Mouse (Mus musculus) kidney, postnatal 0 days (tissue): ENCODE data around the gene Olfr683. TPM values are rescaled to one million over a fixed set of nuclear protein-coding genes. Genes with fewer than 3 reads are reported as not detected.
"Not testable (repeated sequence)": the region's sequence is repeated elsewhere in the genome, so short reads cannot be mapped to it uniquely, and the experiment has no call there.

Experiments used
- ATAC-seq: fragments of 200-750 bp; cut with Nextera tagmentation; replicated peaks from 2 replicates; pipeline ENCODE4 v1.8.0; 2017; ENCODE audit warnings: low read depth, moderate number of reproducible peaks, moderate TSS enrichment, moderate library complexity; ENCODE audit not compliant: low FRiP score
- DNase-seq: peaks from one replicate; pipeline ENCODE4 v3.0.0-alpha.2; 2016; ENCODE audit warnings: low spot score
- H3K27ac ChIP-seq: fragments of 300-500 bp; sonication (generic); 2 replicates; pipeline ENCODE4 v1.5.1; 2014; ENCODE audit warnings: mild to moderate bottlenecking
- H3K27me3 ChIP-seq: fragments of 300-500 bp; sonication (generic); 2 replicates; pipeline ENCODE4 v1.6.1; 2014; ENCODE audit warnings: low read length, mixed read lengths; ENCODE audit not compliant: insufficient read depth
- H3K36me3 ChIP-seq: fragments of 300-500 bp; sonication (generic); 2 replicates; pipeline ENCODE4 v1.6.1; 2014; ENCODE audit warnings: low read length, mixed read lengths; ENCODE audit not compliant: insufficient read depth
- H3K4me1 ChIP-seq: fragments of 300-500 bp; sonication (generic); replicated peaks from 2 replicates; pipeline ENCODE4 v1.6.1; 2014; ENCODE audit warnings: antibody characterized with exemption, low read length, mixed read lengths; ENCODE audit not compliant: insufficient read depth
- H3K4me2 ChIP-seq: fragments of 300-500 bp; sonication (generic); 2 replicates; pipeline ENCODE4 v1.6.1; 2014; ENCODE audit warnings: mild to moderate bottlenecking, low read length, moderate library complexity, mixed read lengths
- H3K4me3 ChIP-seq: fragments of 300-500 bp; sonication (generic); replicated peaks from 2 replicates; pipeline ENCODE4 v1.5.1; 2014; ENCODE audit warnings: low read depth, low read length
- H3K9ac ChIP-seq: fragments of 300-500 bp; sonication (generic); 2 replicates; pipeline ENCODE4 v1.6.1; 2014; ENCODE audit warnings: low read depth, low read length
- H3K9me3 ChIP-seq: fragments of 300-500 bp; sonication (generic); replicated peaks from 2 replicates; pipeline ENCODE4 v1.6.1; 2016; ENCODE audit warnings: low read length, inconsistent platforms, mixed read lengths
- CTCF ChIP-seq: IDR thresholded peaks from 2 replicates; pipeline ENCODE4 v1.5.1; 2016; ENCODE audit warnings: antibody characterized with exemption, low read depth, mild to moderate bottlenecking, moderate library complexity
- WGBS: fragments of 180-500 bp; shearing (Covaris S2); extraction: QIAGEN DNeasy Blood & Tissue Kit; methylation state at CpG from one replicate; pipeline ENCODE4 v1.1.7; 2014; 5-methylcytosine and 5-hydroxymethylcytosine counted together
- polyA plus RNA-seq: library from polyadenylated mRNA; unstranded; fragments of >200 nt; fragmentation: Nextera tagmentation; extraction: Ambion mirVana; gene quantifications from 2 replicates; pipeline ENCODE4 v1.2.1, GENCODE M21; 2015

Olfr683 gene
- polyA plus RNA-seq: not detected in 2 replicates

- DNase-seq: no peak
- WGBS: 71% methylated on average over 1 of the region's 1 CpGs
Observed at GRCm38 (mm10) chr7:105146912-105147311, at the start of gene Olfr683. Gene Olfr683 (minus strand): TSS chr7:105147012.

GRCm38 (mm10) chr7:105185912-105186311 lies 39.1 kb upstream of the Olfr683 start, which contains the start of gene Olfr685:
Gene Olfr685 (minus strand): TSS chr7:105186012.
- H3K4me2 ChIP-seq: no peak within 1 kb of the TSS
- WGBS: 76% methylated on average over 1 of the region's 1 CpGs
- no peak for TF ChIP-seq CTCF
- DNase-seq (no peak), ATAC-seq (no peak)
- H3K4me3 ChIP-seq: no peak within 1 kb of the TSS
- H3K9me3 ChIP-seq: no peaks in the 10 kb centered on the region
- H3K36me3 ChIP-seq: no peaks in the 10 kb centered on the region
- H3K27ac ChIP-seq: no peak within 1 kb of the TSS
- no peak within 1 kb of the TSS for H3K9ac ChIP-seq
- H3K27me3 ChIP-seq: no peaks in the 10 kb centered on the region
- H3K4me1 ChIP-seq: no peaks in the 10 kb centered on the region

More at GRCm38 (mm10) chr7:105146912-105147311, at the start of gene Olfr683:
- H3K9me3 ChIP-seq: no peaks in the 10 kb centered on the region
- ATAC-seq: no peak
- no peaks in the 10 kb centered on the region for H3K4me1 ChIP-seq
- no peak within 1 kb of the TSS for H3K9ac ChIP-seq
- no peak for TF ChIP-seq CTCF
- no peaks in the 10 kb centered on the region for H3K36me3 ChIP-seq
- H3K4me2 ChIP-seq: no peak within 1 kb of the TSS
- no peak within 1 kb of the TSS for H3K27ac ChIP-seq
- no peaks in the 10 kb centered on the region for H3K27me3 ChIP-seq
- no peak within 1 kb of the TSS for H3K4me3 ChIP-seq

GRCm38 (mm10) chr7:105170773-105171172 lies 24.0 kb upstream of the Olfr683 start:
- Histone ChIP-seq H3K4me2 (no peak overlapping the region), H3K9me3 (no peaks in the 10 kb centered on the region), H3K4me1 (no peaks in the 10 kb centered on the region), H3K36me3 (no peaks in the 10 kb centered on the region), H3K9ac (no peak overlapping the region), H3K27me3 (no peaks in the 10 kb centered on the region), H3K27ac (no peak overlapping the region), H3K4me3 (no peak overlapping the region)
- 52% methylated on average over 4 of the region's 4 CpGs for WGBS
- no peak for ATAC-seq
- DNase-seq: peak; percentile 48
- peak; percentile 68 for TF ChIP-seq CTCF

- no peak for DNase-seq
- Histone ChIP-seq H3K9me3 (no peaks in the 10 kb centered on the region), H3K27me3 (no peaks in the 10 kb centered on the region), H3K9ac (no peak within 1 kb of the TSS), H3K36me3 (no peaks in the 10 kb centered on the region), H3K27ac (no peak within 1 kb of the TSS), H3K4me1 (no peaks in the 10 kb centered on the region), H3K4me3 (no peak within 1 kb of the TSS), H3K4me2 (no peak within 1 kb of the TSS)
- no peak for ATAC-seq
- TF ChIP-seq CTCF: no peak
- 74% methylated on average over 1 of the region's 1 CpGs for WGBS
Observed at GRCm38 (mm10) chr7:105163553-105163952, 16.7 kb upstream of the Olfr683 start, which contains the start of gene Olfr684. Gene Olfr684 (minus strand): TSS chr7:105163653.

GRCm38 (mm10) chr7:105141275-105141674 lies 5.5 kb downstream of the Olfr683 start:
- no peaks in the 10 kb centered on the region for H3K36me3 ChIP-seq
- no peaks in the 10 kb centered on the region for H3K9me3 ChIP-seq
- ATAC-seq (no peak), DNase-seq (no peak)
- H3K4me2 ChIP-seq: no peak overlapping the region
- H3K4me1 ChIP-seq: no peaks in the 10 kb centered on the region
- no peak overlapping the region for H3K4me3 ChIP-seq
- no peak overlapping the region for H3K9ac ChIP-seq
- TF ChIP-seq CTCF: no peak
- WGBS: 74% methylated on average over 2 of the region's 2 CpGs
- no peaks in the 10 kb centered on the region for H3K27me3 ChIP-seq
- no peak overlapping the region for H3K27ac ChIP-seq

- no peak for DNase-seq
- no peaks in the 10 kb centered on the region for H3K4me1 ChIP-seq
- no peak within 1 kb of the TSS for H3K9ac ChIP-seq
- no peak for ATAC-seq
- H3K27me3 ChIP-seq: no peaks in the 10 kb centered on the region
- no peaks in the 10 kb centered on the region for H3K9me3 ChIP-seq
- H3K4me3 ChIP-seq: no peak within 1 kb of the TSS
- H3K4me2 ChIP-seq: no peak within 1 kb of the TSS
- TF ChIP-seq CTCF: no peak
- no peaks in the 10 kb centered on the region for H3K36me3 ChIP-seq
- no peak within 1 kb of the TSS for H3K27ac ChIP-seq
Observed at GRCm38 (mm10) chr7:105116536-105116935, 30.3 kb downstream of the Olfr683 start, which contains the start of gene Olfr681. Gene Olfr681 (plus strand): TSS chr7:105116836.

- H3K4me2 ChIP-seq, H3K36me3 ChIP-seq, H3K27ac ChIP-seq, H3K9me3 ChIP-seq, H3K4me1 ChIP-seq, H3K9ac ChIP-seq, H3K27me3 ChIP-seq, DNase-seq, ATAC-seq, H3K4me3 ChIP-seq: not testable (repeated sequence)
Observed at GRCm38 (mm10) chr7:105092717-105093116, 54.1 kb downstream of the Olfr683 start, which contains the start of gene Olfr680-ps1. Gene Olfr680-ps1 (minus strand): TSS chr7:105092817.

Other genes starting within 250 kb of the Olfr683 start
- not detected in 2 replicates for gene Olfr667, start 225.5 kb downstream of the Olfr683 start, polyA plus RNA-seq
- gene Olfr668, start 219.0 kb downstream of the Olfr683 start, polyA plus RNA-seq: not detected in 2 replicates
- gene Olfr669, start 212.8 kb downstream of the Olfr683 start, polyA plus RNA-seq: not detected in 2 replicates
- gene Olfr670, start 184.4 kb downstream of the Olfr683 start, polyA plus RNA-seq: not detected in 2 replicates
- gene Olfr671, start 167.9 kb downstream of the Olfr683 start, polyA plus RNA-seq: not detected in 2 replicates
- not detected in 2 replicates for gene Olfr672, start 145.0 kb downstream of the Olfr683 start, polyA plus RNA-seq
- not detected in 2 replicates for gene Olfr675, start 118.6 kb downstream of the Olfr683 start, polyA plus RNA-seq
- gene Olfr676, start 114.3 kb downstream of the Olfr683 start, polyA plus RNA-seq: not detected in 2 replicates
- gene Olfr677, start 95.6 kb downstream of the Olfr683 start, polyA plus RNA-seq: not detected in 2 replicates
- gene Olfr678, start 82.5 kb downstream of the Olfr683 start, polyA plus RNA-seq: not detected in 2 replicates
- not detected in 2 replicates for gene Olfr679, start 65.8 kb downstream of the Olfr683 start, polyA plus RNA-seq
- gene Olfr680-ps1, start 54.2 kb downstream of the Olfr683 start, polyA plus RNA-seq: not detected in 2 replicates
- gene Olfr681, start 30.2 kb downstream of the Olfr683 start, polyA plus RNA-seq: not detected in 2 replicates
- not detected in 2 replicates for gene Olfr684, start 16.6 kb upstream of the Olfr683 start, polyA plus RNA-seq
- not detected in 2 replicates for gene Olfr685, start 39.0 kb upstream of the Olfr683 start, polyA plus RNA-seq
- gene Olfr686, start 60.5 kb upstream of the Olfr683 start, polyA plus RNA-seq: not detected in 2 replicates
- gene Olfr688, start 141.1 kb upstream of the Olfr683 start, polyA plus RNA-seq: not detected in 2 replicates
- not detected in 2 replicates for gene Olfr689, start 164.2 kb upstream of the Olfr683 start, polyA plus RNA-seq
- gene Olfr690, start 187.1 kb upstream of the Olfr683 start, polyA plus RNA-seq: not detected in 2 replicates
- not detected in 2 replicates for gene Olfr691, start 195.3 kb upstream of the Olfr683 start, polyA plus RNA-seq
- gene Olfr692, start 221.2 kb upstream of the Olfr683 start, polyA plus RNA-seq: not detected in 2 replicates
- gene Gm5901, start 228.0 kb upstream of the Olfr683 start, polyA plus RNA-seq: not detected in 2 replicates